Mouse (Mus musculus) mesoderm, embryonic 11.5 days (tissue): ENCODE measurements around the gene Plekha7.

ENCODE experiments used
- DNase-seq: peaks from one replicate; pipeline ENCODE4 v3.0.0-alpha.2; 2012; ENCODE audit warnings: low read depth, low spot score

Gene Plekha7

GRCm38 (mm10) chr7:116187521-116187920 is 120.7 kb downstream of the Plekha7 start:
- DNase-seq, result no peak

- DNase-seq, result no peak
Measured at GRCm38 (mm10) chr7:116186847-116187246, 121.3 kb downstream of the Plekha7 start.

GRCm38 (mm10) chr7:116186156-116186555 is 122.0 kb downstream of the Plekha7 start:
- DNase-seq, result no peak

- DNase-seq, result no peak
Measured at GRCm38 (mm10) chr7:116184358-116185057, 123.7 kb downstream of the Plekha7 start.

GRCm38 (mm10) chr7:116182451-116182850 is 125.7 kb downstream of the Plekha7 start:
- DNase-seq, result no peak

- DNase-seq, result no peak
Measured at GRCm38 (mm10) chr7:116181444-116181946, 126.7 kb downstream of the Plekha7 start.

- no peak for DNase-seq
Measured at GRCm38 (mm10) chr7:116178916-116179315, 129.3 kb downstream of the Plekha7 start.

GRCm38 (mm10) chr7:116172774-116173173 is 135.4 kb downstream of the Plekha7 start:
- DNase-seq, result no peak

- no peak for DNase-seq
Measured at GRCm38 (mm10) chr7:116169426-116169825, 138.8 kb downstream of the Plekha7 start.

GRCm38 (mm10) chr7:116168224-116168623 is 140.0 kb downstream of the Plekha7 start:
- DNase-seq, result no peak

- DNase-seq, result no peak
Measured at GRCm38 (mm10) chr7:116164232-116164631, 143.9 kb downstream of the Plekha7 start.

- peak; percentile 68 for DNase-seq
Measured at GRCm38 (mm10) chr7:116161544-116161943, 146.6 kb downstream of the Plekha7 start.

- no peak for DNase-seq
Measured at GRCm38 (mm10) chr7:116156894-116157143, 151.4 kb downstream of the Plekha7 start.

- no peak for DNase-seq
Measured at GRCm38 (mm10) chr7:116156072-116156893, 151.9 kb downstream of the Plekha7 start.

- no peak for DNase-seq
Measured at GRCm38 (mm10) chr7:116153781-116154368, 154.3 kb downstream of the Plekha7 start.

GRCm38 (mm10) chr7:116149568-116149967 is 158.6 kb downstream of the Plekha7 start:
- no peak for DNase-seq

- no peak for DNase-seq
Measured at GRCm38 (mm10) chr7:116147114-116147513, 161.1 kb downstream of the Plekha7 start.

- no peak for DNase-seq
Measured at GRCm38 (mm10) chr7:116145030-116145429, 163.1 kb downstream of the Plekha7 start.

GRCm38 (mm10) chr7:116137671-116138070 is 170.5 kb downstream of the Plekha7 start:
- no peak for DNase-seq

- DNase-seq, result no peak
Measured at GRCm38 (mm10) chr7:116137149-116137548, 171.0 kb downstream of the Plekha7 start.

GRCm38 (mm10) chr7:116134413-116135292 is 173.5 kb downstream of the Plekha7 start:
- no peak for DNase-seq

- DNase-seq, result peak; percentile 87
Measured at GRCm38 (mm10) chr7:116132078-116132477, 176.1 kb downstream of the Plekha7 start.
